Mouse (Mus musculus) spleen, adult 2 months (tissue): ENCODE results near the gene Srsf12.

ENCODE experiments used
- CTCF ChIP-seq: fragments of 200-500 bp; IDR thresholded peaks from 2 replicates; pipeline ENCODE4 v1.5.1; 2011; ENCODE audit warnings: mild to moderate bottlenecking, inconsistent platforms; ENCODE audit not compliant: insufficient read depth, insufficient read length, insufficient replicate concordance; ENCODE audit errors: extremely low read depth
- POLR2A ChIP-seq: fragments of 200-500 bp; IDR thresholded peaks from 2 replicates; pipeline ENCODE4 v1.6.1; 2011; ENCODE audit warnings: low read depth, low read length, inconsistent platforms

DNA sequence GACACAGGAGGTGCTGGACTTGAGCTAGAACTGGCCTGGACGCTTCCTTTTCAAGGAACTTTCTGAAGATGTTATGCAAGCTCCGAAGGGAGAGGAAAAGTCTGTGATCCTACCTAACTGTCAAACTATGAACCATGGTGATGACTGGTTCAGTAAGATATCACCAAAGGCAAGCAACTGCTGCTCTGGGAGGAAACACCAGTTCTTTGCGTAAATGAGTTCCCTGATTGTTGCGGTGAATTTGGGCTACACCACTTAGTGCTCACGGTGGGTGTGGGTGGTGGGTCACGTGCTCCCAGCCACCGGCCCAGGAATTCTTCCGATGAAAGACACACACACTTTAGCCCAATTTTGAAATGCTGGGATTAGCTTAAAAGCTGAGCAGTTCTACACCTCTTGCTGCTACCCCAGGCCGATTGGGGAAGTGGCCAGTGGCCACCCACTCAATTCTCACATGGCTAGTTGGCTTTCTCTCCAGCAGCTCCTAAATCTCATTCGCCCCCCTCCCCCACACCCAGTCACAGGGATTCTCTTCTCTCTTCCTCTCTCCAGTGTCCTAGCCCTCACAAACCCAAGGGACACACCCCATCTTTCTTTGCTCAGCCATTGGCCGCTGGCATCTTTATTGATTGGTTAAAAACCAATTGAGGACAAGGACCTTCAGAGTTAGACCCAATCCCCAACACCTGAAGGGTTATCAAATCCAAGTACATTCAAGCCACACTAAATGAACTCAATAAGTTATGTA, 56.4 kb downstream of the Srsf12 start:
- TF ChIP-seq CTCF (no peak), POLR2A (no peak)
